ENCODE assay signal across 15 mouse cellular contexts in genomic region chr2:153469317-153469716, GRCm38 (mm10). TPM values are rescaled to one million over a fixed set of nuclear protein-coding genes. Genes with fewer than 3 reads are reported as not detected.
DNase-seq lines count a peak whose midpoint lies in the region; ATAC-seq lines count a peak whose summit lies in the region.
"Had no signal": no experiment of that assay in that cellular context is flagged by ENCODE, and none has a peak within 500 bp of the region (broad histone marks: within the 10 kb centered on the region; RNA-seq: fewer than 3 reads in every experiment).

No protein-coding gene starts in this region.

- no peaks in the 10 kb centered on the region for H3K27me3 ChIP-seq in heart, embryonic 11.5 days (ENCODE audit: control insufficient read depth, insufficient read depth, low read length)
- no peaks in the 10 kb centered on the region for H3K27me3 ChIP-seq in liver, embryonic 11.5 days (replicated peaks; ENCODE audit: control insufficient read depth, insufficient read depth, low read length)
- H3K27me3 ChIP-seq in embryonic facial prominence, embryonic 13.5 days = no peaks in the 10 kb centered on the region
- no peaks in the 10 kb centered on the region for H3K27me3 ChIP-seq in limb, embryonic 12.5 days
- H3K27me3 ChIP-seq: neural tube, embryonic 13.5 days had no signal

- H3K4me3 ChIP-seq in heart, embryonic 11.5 days (ENCODE audit: low read depth, low read length) = no peak overlapping the region
- H3K4me3 ChIP-seq in liver, embryonic 11.5 days (ENCODE audit: low read depth, low read length) = no peak overlapping the region
- no peak overlapping the region for H3K4me3 ChIP-seq in embryonic facial prominence, embryonic 13.5 days
- no peak overlapping the region for H3K4me3 ChIP-seq in limb, embryonic 12.5 days (replicated peaks)
- H3K4me3 ChIP-seq: gastrocnemius, adult 2 months; neural tube, embryonic 13.5 days had no signal

- H3K9ac ChIP-seq in heart, embryonic 11.5 days (ENCODE audit: low read depth, low read length) = no peak overlapping the region
- H3K9ac ChIP-seq in liver, embryonic 11.5 days (ENCODE audit: low read depth, low read length) = no peak overlapping the region
- H3K9ac ChIP-seq in embryonic facial prominence, embryonic 13.5 days = peak overlapping the region; percentile 2; the same call in 1 of the 2 replicates
- no peak overlapping the region for H3K9ac ChIP-seq in limb, embryonic 12.5 days (replicated peaks)
- H3K9ac ChIP-seq: liver, embryonic 14.5 days; neural tube, embryonic 13.5 days had no signal

- no peak overlapping the region; the same call in 1 of the 2 replicates for H3K4me2 ChIP-seq in heart, embryonic 11.5 days
- H3K4me2 ChIP-seq in liver, embryonic 11.5 days = no peak overlapping the region
- H3K4me2 ChIP-seq in embryonic facial prominence, embryonic 13.5 days = no peak overlapping the region
- no peak overlapping the region for H3K4me2 ChIP-seq in limb, embryonic 12.5 days
- H3K4me2 ChIP-seq: neural tube, embryonic 13.5 days had no signal

- H3K27ac ChIP-seq in heart, embryonic 11.5 days (ENCODE audit: low read depth, low read length) = 0 out of 2 replicates have a peak overlapping the region, but pooled peaks have one; percentile 41
- H3K27ac ChIP-seq in liver, embryonic 11.5 days (ENCODE audit: low read depth, low read length) = 0 out of 2 replicates have a peak overlapping the region, but pooled peaks have one; percentile 28
- peak overlapping the region; percentile 1; the same call in 1 of the 2 replicates for H3K27ac ChIP-seq in embryonic facial prominence, embryonic 13.5 days
- 0 out of 2 replicates have a peak overlapping the region, but pooled peaks have one; percentile 4 for H3K27ac ChIP-seq in limb, embryonic 12.5 days
- H3K27ac ChIP-seq: gastrocnemius, adult 2 months; liver, embryonic 14.5 days; neural tube, embryonic 13.5 days had no signal

- no peaks in the 10 kb centered on the region for H3K9me3 ChIP-seq in heart, embryonic 11.5 days (replicated peaks; ENCODE audit: control insufficient read depth, low read length)
- no peaks in the 10 kb centered on the region for H3K9me3 ChIP-seq in liver, embryonic 11.5 days (ENCODE audit: control insufficient read depth, low read length)
- H3K9me3 ChIP-seq in embryonic facial prominence, embryonic 13.5 days = no peaks in the 10 kb centered on the region
- H3K9me3 ChIP-seq in limb, embryonic 12.5 days = no peaks in the 10 kb centered on the region
- H3K9me3 ChIP-seq: neural tube, embryonic 13.5 days had no signal

- no peak for DNase-seq in heart, postnatal 4 days
- no peak for DNase-seq in liver, embryonic 11.5 days (ENCODE audit: low spot score)
- no peak for DNase-seq in liver
- no peak for DNase-seq in gastrocnemius, postnatal 25 days
- DNase-seq: cerebellum, postnatal 10 days; gastrocnemius, adult 2 months; heart, postnatal 36 days had no signal

- peaks cover 37% of the 10 kb centered on the region for H3K4me1 ChIP-seq in heart, embryonic 11.5 days (ENCODE audit: control insufficient read depth, insufficient read depth, low read length)
- H3K4me1 ChIP-seq in liver, embryonic 11.5 days (replicated peaks; ENCODE audit: control insufficient read depth, insufficient read depth, low read length) = 0 out of 2 replicates have a peak, but pooled peaks cover 2% of the 10 kb centered on the region
- peaks cover 22% of the 10 kb centered on the region for H3K4me1 ChIP-seq in embryonic facial prominence, embryonic 13.5 days
- peaks cover 29% of the 10 kb centered on the region for H3K4me1 ChIP-seq in limb, embryonic 12.5 days (replicated peaks)

- H3K36me3 ChIP-seq in heart, embryonic 11.5 days (ENCODE audit: control insufficient read depth, insufficient read depth, low read length) = no peaks in the 10 kb centered on the region
- H3K36me3 ChIP-seq in liver, embryonic 11.5 days (ENCODE audit: control insufficient read depth, insufficient read depth, low read length) = no peaks in the 10 kb centered on the region
- H3K36me3 ChIP-seq in embryonic facial prominence, embryonic 13.5 days = no peaks in the 10 kb centered on the region
- no peaks in the 10 kb centered on the region for H3K36me3 ChIP-seq in limb, embryonic 12.5 days
- H3K36me3 ChIP-seq: neural tube, embryonic 13.5 days had no signal

- WGBS in heart, embryonic 11.5 days (ENCODE audit: insufficient replicate concordance) = 38% methylated on average over 2 of the region's 2 CpGs
- 65% methylated on average over 2 of the region's 2 CpGs for WGBS in liver, embryonic 11.5 days
- 45% methylated on average over 2 of the region's 2 CpGs for WGBS in embryonic facial prominence, embryonic 13.5 days
- WGBS in limb, embryonic 12.5 days = 17% methylated on average over 2 of the region's 2 CpGs

- no peak for ATAC-seq in heart, embryonic 11.5 days (replicated peaks; ENCODE audit: insufficient number of reproducible peaks, low FRiP score, low TSS enrichment)
- ATAC-seq in liver, embryonic 11.5 days (replicated peaks; ENCODE audit: low FRiP score) = 0 out of 2 replicates have a peak, but pooled peaks have one; percentile 16
- ATAC-seq in embryonic facial prominence, embryonic 13.5 days (ENCODE audit: insufficient number of reproducible peaks, insufficient read depth, low FRiP score, low TSS enrichment, low read depth) = no peak
- no peak for ATAC-seq in limb, embryonic 12.5 days (ENCODE audit: insufficient number of reproducible peaks, insufficient read depth, low FRiP score, low TSS enrichment, low read depth)

RNA-seq across cellular contexts. Expression of gene 4930404H24Rik, which starts 23.3 kb away (rescaled TPM):
- polyA plus RNA-seq in heart, embryonic 11.5 days (2014; fragmentation: Nextera tagmentation; extraction: Ambion mirVana) = not detected in 2 replicates
- not detected for total RNA-seq in heart, postnatal 4 days (2021)
- not detected in 2 replicates for polyA plus RNA-seq in liver, embryonic 11.5 days (2014; fragmentation: Nextera tagmentation; extraction: Ambion mirVana)
- not detected in 2 replicates for polyA plus RNA-seq in embryonic facial prominence, embryonic 13.5 days (2015; fragmentation: Nextera tagmentation; extraction: Ambion mirVana)
- polyA plus RNA-seq in limb, embryonic 12.5 days (2016; fragmentation: Nextera tagmentation; extraction: Ambion mirVana) = not detected in 2 replicates
- total RNA-seq in gastrocnemius, postnatal 25 days (2021) = not detected
- total RNA-seq: gastrocnemius, adult 2 months; heart, postnatal 36 days; left cerebral cortex, adult 8-10 months had no signal
- polyA plus RNA-seq: brain, embryonic 14.5 days; large intestine, adult 2 months; liver, embryonic 14.5 days; neural tube, embryonic 13.5 days had no signal
